Comparison of ENCODE assay signal across 9 mouse cellular contexts in genomic region chr7:27164112-27164947, GRCm38 (mm10). TPM values are rescaled to one million over a fixed set of nuclear protein-coding genes. Genes with fewer than 3 reads are reported as not detected.
DNase-seq lines count a peak whose midpoint lies in the region; ATAC-seq and TF ChIP-seq lines count a peak whose summit lies in the region.
"Had no signal": no experiment of that assay in that cellular context is flagged by ENCODE, and none has a peak within 500 bp of the region (broad histone marks: within the 10 kb centered on the region; RNA-seq: fewer than 3 reads in every experiment).

No protein-coding gene starts in this region.

- H3K4me3 ChIP-seq in brown adipose tissue, adult 24 weeks (ENCODE audit: insufficient read depth, low read depth, low read length), result peak overlapping the region; percentile 89; the same call in 1 of the 2 replicates
- H3K4me3 ChIP-seq in heart, postnatal 0 days (ENCODE audit: low read depth, low read length), result no peak overlapping the region
- peak overlapping the region; percentile 20; the same call in 1 of the 2 replicates for H3K4me3 ChIP-seq in liver, embryonic 12.5 days

- H3K27ac ChIP-seq in brown adipose tissue, adult 24 weeks (replicated peaks; ENCODE audit: low read depth, low read length), result no peak overlapping the region
- no peak overlapping the region for H3K27ac ChIP-seq in heart, postnatal 0 days (ENCODE audit: low read depth)
- H3K27ac ChIP-seq in liver, embryonic 12.5 days, result no peak overlapping the region

- no peaks in the 10 kb centered on the region for H3K9me3 ChIP-seq in heart, postnatal 0 days (replicated peaks; ENCODE audit: control insufficient read depth, low read length)
- H3K9me3 ChIP-seq in liver, embryonic 12.5 days (replicated peaks), result no peaks in the 10 kb centered on the region

- H3K27me3 ChIP-seq in heart, postnatal 0 days (ENCODE audit: control insufficient read depth, insufficient read depth, low read length), result no peaks in the 10 kb centered on the region
- no peaks in the 10 kb centered on the region for H3K27me3 ChIP-seq in liver, embryonic 12.5 days (replicated peaks)
- H3K27me3 ChIP-seq: Patski had no signal

- no peak for TF ChIP-seq CTCF in heart, postnatal 0 days (IDR thresholded peaks at IDR 0.05; ENCODE audit: low read depth)

- peaks cover 39% of the 10 kb centered on the region for H3K4me1 ChIP-seq in brown adipose tissue, adult 24 weeks (ENCODE audit: control insufficient read depth, insufficient read depth, insufficient read length, low read length)
- peaks cover 31% of the 10 kb centered on the region for H3K4me1 ChIP-seq in heart, postnatal 0 days (ENCODE audit: control insufficient read depth, insufficient read depth)
- peaks cover 76% of the 10 kb centered on the region for H3K4me1 ChIP-seq in liver, embryonic 12.5 days

- 79% methylated on average over 33 of the region's 33 CpGs for WGBS in heart, postnatal 0 days
- WGBS in liver, embryonic 12.5 days (ENCODE audit: insufficient replicate concordance), result 82% methylated on average over 33 of the region's 33 CpGs

- no peak for TF ChIP-seq EP300 in heart, postnatal 0 days (IDR thresholded peaks at IDR 0.05; ENCODE audit: low read depth)

- H3K36me3 ChIP-seq in heart, postnatal 0 days (replicated peaks; ENCODE audit: control insufficient read depth, insufficient read depth, low read length), result peaks cover 12% of the 10 kb centered on the region
- peaks cover 51% of the 10 kb centered on the region for H3K36me3 ChIP-seq in liver, embryonic 12.5 days

- DNase-seq in kidney, adult 11 months, result peak; percentile 48
- DNase-seq in kidney, adult 8-10 months, result no peak
- DNase-seq in heart, postnatal 0 days (ENCODE audit: low spot score), result no peak
- DNase-seq in urinary bladder, postnatal 36 days (ENCODE audit: low spot score in 2 of 2), result no peak
- DNase-seq in right cerebral cortex, adult 2 months (ENCODE audit: low spot score in 2 of 2), result no peak
- DNase-seq in lung, postnatal 36 days, result no peak

- no peak for ATAC-seq in heart, postnatal 0 days (ENCODE audit: insufficient read depth, low read depth)
- ATAC-seq in liver, embryonic 12.5 days, result no peak
- ATAC-seq: Patski had no signal

- H3K4me2 ChIP-seq in heart, postnatal 0 days (ENCODE audit: low read depth, low read length), result peak overlapping the region; percentile 93
- peak overlapping the region; percentile 81 for H3K4me2 ChIP-seq in liver, embryonic 12.5 days

- H3K9ac ChIP-seq in heart, postnatal 0 days (replicated peaks; ENCODE audit: low read depth, low read length), result no peak overlapping the region
- H3K9ac ChIP-seq in liver, embryonic 12.5 days, result 0 out of 2 replicates have a peak overlapping the region, but pooled peaks have one; percentile 3

RNA-seq across cellular contexts. Expression of gene Egln2, which starts 2.3 kb away (rescaled TPM):
- polyA plus RNA-seq in brown adipose tissue, adult 24 weeks (2012; ENCODE audit: insufficient read depth, insufficient read length, missing spikeins), result 22.6 and 23.9 TPM in 2 replicates
- 71.5 and 76.5 TPM in 2 replicates for total RNA-seq in heart, postnatal 0 days (2014; rRNA removed; ENCODE audit: low replicate concordance)
- 42.1 and 42.8 TPM in 2 replicates for polyA plus RNA-seq in heart, postnatal 0 days (2015; fragmentation: Nextera tagmentation; extraction: Ambion mirVana)
- polyA plus RNA-seq in liver, embryonic 12.5 days (2016; fragmentation: Nextera tagmentation; extraction: Ambion mirVana), result 39.9 and 41.9 TPM in 2 replicates

RNA-seq across cellular contexts. Expression of gene Cyp2t4, which starts 10.8 kb away (rescaled TPM):
- polyA plus RNA-seq in brown adipose tissue, adult 24 weeks (2012; ENCODE audit: insufficient read depth, insufficient read length, missing spikeins), result not detected in 2 replicates
- not detected in 2 replicates for total RNA-seq in heart, postnatal 0 days (2014; rRNA removed; ENCODE audit: low replicate concordance)
- polyA plus RNA-seq in heart, postnatal 0 days (2015; fragmentation: Nextera tagmentation; extraction: Ambion mirVana), result not detected in 2 replicates
- not detected in 2 replicates for polyA plus RNA-seq in liver, embryonic 12.5 days (2016; fragmentation: Nextera tagmentation; extraction: Ambion mirVana)

RNA-seq across cellular contexts. Expression of gene Rab4b, which starts 14.4 kb away (rescaled TPM):
- 13.6 and 21.4 TPM in 2 replicates for polyA plus RNA-seq in brown adipose tissue, adult 24 weeks (2012; ENCODE audit: insufficient read depth, insufficient read length, missing spikeins)
- 42.5 and 74.2 TPM in 2 replicates for total RNA-seq in heart, postnatal 0 days (2014; rRNA removed; ENCODE audit: low replicate concordance)
- 44.4 and 45.9 TPM in 2 replicates for polyA plus RNA-seq in heart, postnatal 0 days (2015; fragmentation: Nextera tagmentation; extraction: Ambion mirVana)
- polyA plus RNA-seq in liver, embryonic 12.5 days (2016; fragmentation: Nextera tagmentation; extraction: Ambion mirVana), result 32.4 TPM in 2 replicates

RNA-seq across cellular contexts. Expression of gene Gm21983, which starts 16.6 kb away (rescaled TPM):
- polyA plus RNA-seq in brown adipose tissue, adult 24 weeks (2012; ENCODE audit: insufficient read depth, insufficient read length, missing spikeins), result not detected in 2 replicates
- total RNA-seq in heart, postnatal 0 days (2014; rRNA removed; ENCODE audit: low replicate concordance), result not detected in 2 replicates
- 0.15 TPM in 1 of 2 replicates, not detected in the other for polyA plus RNA-seq in heart, postnatal 0 days (2015; fragmentation: Nextera tagmentation; extraction: Ambion mirVana)
- polyA plus RNA-seq in liver, embryonic 12.5 days (2016; fragmentation: Nextera tagmentation; extraction: Ambion mirVana), result 0.24 TPM in 1 of 2 replicates, not detected in the other
- polyA plus RNA-seq: Patski had no signal

RNA-seq across cellular contexts. Expression of gene Mia, which starts 16.6 kb away (rescaled TPM):
- polyA plus RNA-seq in brown adipose tissue, adult 24 weeks (2012; ENCODE audit: insufficient read depth, insufficient read length, missing spikeins), result not detected in 2 replicates
- total RNA-seq in heart, postnatal 0 days (2014; rRNA removed; ENCODE audit: low replicate concordance), result not detected in 2 replicates
- 0.25 and 0.38 TPM in 2 replicates for polyA plus RNA-seq in heart, postnatal 0 days (2015; fragmentation: Nextera tagmentation; extraction: Ambion mirVana)
- polyA plus RNA-seq in liver, embryonic 12.5 days (2016; fragmentation: Nextera tagmentation; extraction: Ambion mirVana), result 0.29 and 0.45 TPM in 2 replicates
- polyA plus RNA-seq: Patski had no signal
